Mouse (Mus musculus) forebrain, embryonic 10.5 days (tissue): ENCODE measurements at regions not wholly inside any gene's neighbourhood (a gene's known extent, or its start where the extent isn't known, plus 50 kb on each side); places are given as distances from the start of the nearest gene placed in this dataset.

ENCODE experiments used
- DNase-seq: peaks from one replicate; pipeline ENCODE4 v3.0.0-alpha.2; 2017; ENCODE audit warnings: low spot score; ENCODE audit errors: extremely low spot score
- H3K27ac ChIP-seq: fragments of 300-500 bp; sonication (generic); 2 replicates; pipeline ENCODE4 v1.5.1; 2016; ENCODE audit warnings: mild to moderate bottlenecking
- H3K27me3 ChIP-seq: fragments of 300-500 bp; sonication (generic); 2 replicates; pipeline ENCODE4 v1.6.1; 2016; ENCODE audit warnings: mild to moderate bottlenecking; ENCODE audit not compliant: poor library complexity, severe bottlenecking
- H3K36me3 ChIP-seq: fragments of 300-500 bp; sonication (generic); replicated peaks from 2 replicates; pipeline ENCODE4 v1.6.1; 2016; ENCODE audit warnings: mild to moderate bottlenecking, moderate library complexity
- H3K4me1 ChIP-seq: fragments of 300-500 bp; sonication (generic); 2 replicates; pipeline ENCODE4 v1.6.1; 2016
- H3K4me3 ChIP-seq: fragments of 300-500 bp; sonication (generic); 2 replicates; pipeline ENCODE4 v1.5.1; 2016; ENCODE audit warnings: mild to moderate bottlenecking, moderate library complexity
- H3K9me3 ChIP-seq: fragments of 300-500 bp; sonication (generic); 2 replicates; pipeline ENCODE4 v1.6.1; 2016; ENCODE audit warnings: mild to moderate bottlenecking, moderate library complexity
- WGBS: fragments of 180-500 bp; shearing (Covaris S2); methylation state at CpG from one replicate; pipeline ENCODE4 v1.1.7; 2016; 5-methylcytosine and 5-hydroxymethylcytosine counted together

GRCm38 (mm10) chrX:166945476-166945875 is 263.6 kb downstream of the Tmsb4x start:
- Histone ChIP-seq H3K27ac (no peak overlapping the region), H3K27me3 (peaks cover 94% of the 10 kb centered on the region), H3K36me3 (no peaks in the 10 kb centered on the region), H3K9me3 (no peaks in the 10 kb centered on the region), H3K4me3 (no peak overlapping the region), H3K4me1 (no peaks in the 10 kb centered on the region)
- WGBS, result 81% methylated on average over 1 of the region's 1 CpGs
- DNase-seq, result no peak

GRCm38 (mm10) chrX:166933766-166934165 is 275.3 kb downstream of the Tmsb4x start:
- DNase-seq, result no peak
- Histone ChIP-seq H3K27me3 (peaks cover 93% of the 10 kb centered on the region), H3K27ac (no peak overlapping the region), H3K9me3 (no peaks in the 10 kb centered on the region), H3K4me3 (no peak overlapping the region), H3K36me3 (no peaks in the 10 kb centered on the region), H3K4me1 (peaks cover 21% of the 10 kb centered on the region)
- 78% methylated on average over 2 of the region's 2 CpGs for WGBS

GRCm38 (mm10) chrX:166932472-166932871 is 276.6 kb downstream of the Tmsb4x start:
- H3K27me3 ChIP-seq, result peaks cover 80% of the 10 kb centered on the region
- H3K4me1 ChIP-seq, result peaks cover 21% of the 10 kb centered on the region
- no peak overlapping the region for H3K27ac ChIP-seq
- no peak for DNase-seq
- H3K36me3 ChIP-seq, result no peaks in the 10 kb centered on the region
- no peak overlapping the region for H3K4me3 ChIP-seq
- no peaks in the 10 kb centered on the region for H3K9me3 ChIP-seq

GRCm38 (mm10) chrX:166931048-166931447 is 278.1 kb downstream of the Tmsb4x start:
- Histone ChIP-seq H3K4me1 (peaks cover 21% of the 10 kb centered on the region), H3K27me3 (peaks cover 74% of the 10 kb centered on the region), H3K36me3 (no peaks in the 10 kb centered on the region), H3K9me3 (no peaks in the 10 kb centered on the region), H3K27ac (peak overlapping the region; percentile 71), H3K4me3 (no peak overlapping the region)
- no peak for DNase-seq
- WGBS, result 64% methylated on average over 4 of the region's 4 CpGs

- Histone ChIP-seq H3K27me3 (peaks cover 77% of the 10 kb centered on the region), H3K4me3 (no peak overlapping the region), H3K9me3 (no peaks in the 10 kb centered on the region), H3K27ac (peak overlapping the region; percentile 75), H3K36me3 (no peaks in the 10 kb centered on the region), H3K4me1 (peaks cover 21% of the 10 kb centered on the region)
- DNase-seq, result peak; percentile 40
- 30% methylated on average over 6 of the region's 6 CpGs for WGBS
These were observed 279.2 kb downstream of the Tmsb4x start for GRCm38 (mm10) chrX:166929716-166930420.

- H3K9me3 ChIP-seq, result no peaks in the 10 kb centered on the region
- no peak overlapping the region for H3K4me3 ChIP-seq
- no peak overlapping the region for H3K27ac ChIP-seq
- no peaks in the 10 kb centered on the region for H3K36me3 ChIP-seq
- 77% methylated on average over 2 of the region's 2 CpGs for WGBS
- peaks cover 98% of the 10 kb centered on the region for H3K27me3 ChIP-seq
- no peak for DNase-seq
- no peaks in the 10 kb centered on the region for H3K4me1 ChIP-seq
These were observed 293.7 kb downstream of the Tmsb4x start for GRCm38 (mm10) chrX:166915356-166915953.

GRCm38 (mm10) chrX:166906602-166907001 is 302.5 kb downstream of the Tmsb4x start:
- no peaks in the 10 kb centered on the region for H3K9me3 ChIP-seq
- DNase-seq, result no peak
- H3K36me3 ChIP-seq, result no peaks in the 10 kb centered on the region
- no peak overlapping the region for H3K4me3 ChIP-seq
- no peaks in the 10 kb centered on the region for H3K4me1 ChIP-seq
- peaks cover 82% of the 10 kb centered on the region for H3K27me3 ChIP-seq
- WGBS, result 85% methylated on average over 6 of the region's 6 CpGs
- H3K27ac ChIP-seq, result no peak overlapping the region

- 81% methylated on average over 6 of the region's 6 CpGs for WGBS
- peaks cover 89% of the 10 kb centered on the region for H3K27me3 ChIP-seq
These were observed 308.4 kb downstream of the Tmsb4x start for GRCm38 (mm10) chrX:166900761-166901160.

GRCm38 (mm10) chrX:166895199-166895598 is 309.7 kb upstream of the Egfl6 start:
- no peaks in the 10 kb centered on the region for H3K36me3 ChIP-seq
- WGBS, result 88% methylated on average over 2 of the region's 2 CpGs
- H3K27me3 ChIP-seq, result peaks cover 95% of the 10 kb centered on the region
- no peak for DNase-seq
- H3K27ac ChIP-seq, result no peak overlapping the region
- no peak overlapping the region for H3K4me3 ChIP-seq
- H3K4me1 ChIP-seq, result no peaks in the 10 kb centered on the region
- H3K9me3 ChIP-seq, result no peaks in the 10 kb centered on the region

More at GRCm38 (mm10) chrX:166900761-166901160, 308.4 kb downstream of the Tmsb4x start:
- H3K36me3 ChIP-seq, result no peaks in the 10 kb centered on the region
- no peak for DNase-seq
- H3K4me1 ChIP-seq, result no peaks in the 10 kb centered on the region
- H3K4me3 ChIP-seq, result no peak overlapping the region
- H3K9me3 ChIP-seq, result no peaks in the 10 kb centered on the region
- no peak overlapping the region for H3K27ac ChIP-seq

- Histone ChIP-seq H3K27ac (no peak overlapping the region), H3K4me3 (no peak overlapping the region), H3K4me1 (no peaks in the 10 kb centered on the region), H3K9me3 (no peaks in the 10 kb centered on the region), H3K36me3 (no peaks in the 10 kb centered on the region), H3K27me3 (peaks cover 94% of the 10 kb centered on the region)
- DNase-seq, result no peak
These were observed 300.9 kb upstream of the Egfl6 start for GRCm38 (mm10) chrX:166886417-166886816.

GRCm38 (mm10) chrX:166869515-166869914 is 284.0 kb upstream of the Egfl6 start:
- no peaks in the 10 kb centered on the region for H3K4me1 ChIP-seq
- DNase-seq, result no peak
- no peak overlapping the region for H3K4me3 ChIP-seq
- H3K9me3 ChIP-seq, result no peaks in the 10 kb centered on the region
- 95% methylated on average over 5 of the region's 5 CpGs for WGBS
- H3K27me3 ChIP-seq, result peaks cover 92% of the 10 kb centered on the region
- H3K36me3 ChIP-seq, result no peaks in the 10 kb centered on the region
- H3K27ac ChIP-seq, result no peak overlapping the region

GRCm38 (mm10) chrX:166867692-166868091 is 282.2 kb upstream of the Egfl6 start:
- Histone ChIP-seq H3K9me3 (no peaks in the 10 kb centered on the region), H3K4me3 (no peak overlapping the region), H3K27ac (no peak overlapping the region), H3K36me3 (no peaks in the 10 kb centered on the region), H3K27me3 (peaks cover 95% of the 10 kb centered on the region), H3K4me1 (no peaks in the 10 kb centered on the region)
- 80% methylated on average over 2 of the region's 2 CpGs for WGBS
- DNase-seq, result no peak
